Mouse (Mus musculus) layer of hippocampus, adult 18-20 months (tissue): ENCODE data around the gene Tex13c1. TPM values are rescaled to one million over a fixed set of nuclear protein-coding genes. Genes with fewer than 3 reads are reported as not detected.

Source experiments
- DNase-seq, 2 experiments: peaks; one replicate each; pipeline ENCODE4 v3.0.0; 2022; ENCODE audit warnings: low spot score in 2 of 2
- long read RNA-seq: library from polyadenylated mRNA; stranded (forward); transcript quantifications from one replicate; pipeline ENCODE4 v2.0.0, GENCODE M21; 2021
- total RNA-seq, 2 experiments: library from RNA; stranded (reverse); gene quantifications; 2 replicates each; pipeline ENCODE4 v1.2.3; 2021

The Tex13c1 gene
- total RNA-seq, result not detected
- long read RNA-seq, result 0 reads

DNA sequence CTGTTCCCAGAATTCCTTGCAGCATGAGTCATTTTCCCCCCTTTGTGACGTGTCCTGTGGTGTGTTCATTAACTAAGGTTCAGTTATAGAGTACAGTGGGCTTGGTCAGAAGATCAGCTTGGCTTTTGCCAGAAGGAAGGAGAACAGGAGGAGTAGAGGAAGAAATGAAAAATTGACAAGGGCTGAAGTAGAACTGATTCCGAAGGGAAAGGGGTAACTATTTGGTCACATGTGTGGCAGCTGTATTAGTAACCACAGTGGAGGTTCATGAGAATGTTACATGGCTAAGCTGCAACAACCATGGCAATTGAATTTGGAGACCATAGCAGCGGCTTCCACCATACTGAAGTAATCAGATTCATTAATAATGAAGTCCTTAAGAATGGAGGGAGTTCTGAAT lies at the start of gene Tex13c1:
Gene Tex13c1, plus strand, starts transcription at position 301 of the 400 bp plus-strand sequence.
- no peak for DNase-seq

Other genes starting within 250 kb of the Tex13c1 start
- gene Tenm1, start 162.0 kb upstream of the Tex13c1 start, total RNA-seq, result 10 to 100 TPM; 34.5 to 35.7 TPM